Mouse (Mus musculus): ENCODE measurements around the gene Syndig1l.

Syndig1l gene

GRCm38 (mm10) chr12:84698319-84699081 lies at the start of gene Syndig1l:
TSS of gene Syndig1l (minus strand) at chr12:84698831.
- peak; percentile 30 for DNase-seq

DNA sequence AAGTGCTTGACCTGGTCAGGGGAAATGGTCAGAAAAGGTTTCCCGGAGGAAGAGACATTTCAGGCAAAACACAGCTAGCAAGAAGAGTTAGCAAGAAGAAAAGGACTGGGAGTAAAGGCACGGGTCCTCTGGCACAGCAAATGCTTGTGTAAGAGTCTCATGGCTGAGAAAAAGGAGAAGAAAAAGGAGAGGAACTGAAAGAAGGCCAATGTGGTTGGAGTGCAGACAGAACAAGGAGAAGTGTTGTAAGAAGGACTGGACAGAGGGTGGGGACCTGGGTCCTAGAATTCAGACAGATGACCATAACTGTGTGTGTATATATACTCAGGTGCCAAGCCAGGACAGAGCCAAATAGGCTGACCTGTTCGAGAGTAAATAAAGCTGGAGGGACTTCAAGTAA lies 49.5 kb upstream of the Syndig1l start:
- DNase-seq, result no peak

DNA sequence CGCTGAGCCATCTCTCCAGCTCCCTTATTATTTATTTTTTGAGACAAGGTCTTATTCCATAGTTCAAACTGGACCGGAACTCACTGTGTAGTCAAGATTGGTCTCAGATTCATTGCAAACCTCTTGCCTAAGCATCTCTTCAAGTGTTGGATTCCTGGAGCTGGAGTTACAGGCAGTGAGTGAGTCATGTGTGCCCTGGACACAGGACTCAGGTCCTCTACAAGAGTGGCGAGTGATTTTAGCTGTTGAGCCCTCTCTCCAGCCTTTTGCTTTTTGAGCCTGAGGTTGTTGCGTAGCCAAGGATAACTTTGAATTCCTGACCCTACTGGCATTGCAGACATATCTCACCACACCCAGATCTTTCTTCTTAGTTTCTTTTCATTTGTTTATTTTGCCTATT lies 47.1 kb upstream of the Syndig1l start:
- no peak for DNase-seq

- no peak for DNase-seq
Measured at GRCm38 (mm10) chr12:84743496-84743895, 44.9 kb upstream of the Syndig1l start.

- DNase-seq, result no peak
Measured at GRCm38 (mm10) chr12:84733366-84733765, 34.7 kb upstream of the Syndig1l start.

DNA sequence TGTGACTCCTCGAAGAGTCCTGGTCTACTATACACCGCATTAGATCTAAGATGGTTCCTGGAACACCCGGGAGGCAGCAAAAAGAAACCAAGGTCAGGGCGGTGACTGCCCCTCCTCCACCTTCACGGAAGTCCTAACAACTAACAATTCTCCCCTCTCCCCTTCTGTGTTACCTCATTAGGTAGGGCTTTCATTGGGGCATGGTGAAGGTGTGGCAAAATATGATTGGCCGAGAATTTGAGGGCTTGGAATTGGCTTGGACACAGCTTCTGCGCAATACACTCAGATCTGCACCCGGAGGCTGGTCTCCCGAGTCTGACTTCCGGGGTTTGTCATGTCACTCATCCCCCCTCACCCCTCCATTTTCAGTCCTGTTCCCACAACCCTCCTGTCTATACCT lies 29.8 kb upstream of the Syndig1l start:
- DNase-seq, result no peak

DNA sequence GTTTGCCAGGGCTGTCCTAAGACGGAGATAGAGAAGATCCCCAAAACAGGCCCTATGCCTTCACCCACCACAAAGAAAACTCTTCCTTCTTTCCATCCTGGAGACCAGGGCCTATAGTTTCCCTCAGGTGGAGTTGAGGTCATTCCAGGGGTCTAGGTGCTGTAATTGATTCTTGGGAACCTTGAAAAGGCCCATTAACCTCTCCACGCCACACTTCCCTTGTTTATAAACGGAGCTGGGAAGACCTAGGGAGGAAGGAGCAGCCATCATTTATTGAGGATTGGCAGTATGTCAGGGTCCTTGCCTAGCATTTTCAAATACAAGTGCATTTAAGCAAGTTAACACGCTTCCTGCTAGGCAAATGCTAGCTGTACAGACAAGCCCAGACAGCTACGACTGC lies 28.8 kb upstream of the Syndig1l start:
- DNase-seq, result no peak

GRCm38 (mm10) chr12:84726986-84727385 lies 28.4 kb upstream of the Syndig1l start:
- no peak for DNase-seq

DNA sequence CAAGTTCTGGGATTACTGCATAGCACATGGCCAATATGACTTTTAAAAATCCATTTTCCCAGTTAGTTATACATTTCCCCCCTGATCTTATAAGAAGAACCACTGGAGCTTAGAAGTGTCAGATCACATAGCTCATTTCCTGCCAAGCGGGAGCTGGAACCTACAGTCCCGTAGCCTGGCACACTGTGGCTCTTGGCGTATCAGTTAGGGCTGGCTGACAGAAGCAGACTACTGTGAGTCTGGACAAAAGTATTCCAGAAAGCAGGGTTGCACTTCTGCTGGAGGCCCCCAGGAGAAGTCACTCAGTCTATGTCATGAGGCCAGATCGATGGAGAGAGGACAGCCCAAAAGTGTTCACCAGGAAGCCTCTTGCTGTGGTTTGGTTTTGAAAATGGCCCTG lies 27.8 kb upstream of the Syndig1l start:
- no peak for DNase-seq

GRCm38 (mm10) chr12:84718462-84719244 lies 20.0 kb upstream of the Syndig1l start:
- DNase-seq, result no peak

DNA sequence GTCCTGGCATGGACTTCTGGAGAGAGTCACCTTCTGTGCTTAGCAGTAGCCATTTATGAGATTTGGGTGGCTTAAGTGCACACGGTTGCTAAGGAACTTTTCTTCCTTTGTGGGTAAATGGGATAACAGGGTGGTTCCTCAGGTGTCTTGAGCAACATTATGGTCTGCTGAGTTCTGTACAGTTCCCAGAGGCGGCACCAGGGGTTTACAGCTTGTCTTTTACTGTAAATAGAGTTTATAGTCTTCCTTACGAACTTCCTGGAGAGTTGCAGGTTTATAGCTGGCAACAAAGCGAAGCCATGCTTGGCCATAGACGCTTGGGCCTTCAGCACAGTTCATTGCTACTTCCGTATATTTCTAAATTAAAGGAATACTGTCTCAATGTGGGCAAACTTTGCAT lies 15.9 kb upstream of the Syndig1l start:
- DNase-seq, result no peak

GRCm38 (mm10) chr12:84709842-84710439 lies 11.3 kb upstream of the Syndig1l start:
- DNase-seq, result no peak

DNA sequence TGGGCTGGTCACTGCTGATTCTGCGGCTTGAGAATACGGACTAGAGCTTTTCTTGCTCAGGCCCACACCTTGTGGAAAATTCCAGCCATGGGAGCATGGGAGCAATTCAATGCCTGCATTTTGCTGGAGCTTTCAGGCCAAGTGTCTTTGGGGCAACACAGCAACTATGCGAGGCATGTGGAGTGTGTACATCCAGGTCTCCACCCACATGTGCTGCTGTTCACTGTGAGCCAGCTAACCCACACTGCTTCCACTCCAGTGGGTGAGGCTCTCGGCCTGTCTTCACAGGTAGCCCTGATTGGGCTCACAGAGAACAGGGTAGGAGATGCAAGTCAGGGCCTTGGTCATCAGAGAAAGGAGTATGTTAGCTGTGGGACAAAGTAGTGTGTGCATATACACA lies 9.2 kb upstream of the Syndig1l start:
- no peak for DNase-seq

DNA sequence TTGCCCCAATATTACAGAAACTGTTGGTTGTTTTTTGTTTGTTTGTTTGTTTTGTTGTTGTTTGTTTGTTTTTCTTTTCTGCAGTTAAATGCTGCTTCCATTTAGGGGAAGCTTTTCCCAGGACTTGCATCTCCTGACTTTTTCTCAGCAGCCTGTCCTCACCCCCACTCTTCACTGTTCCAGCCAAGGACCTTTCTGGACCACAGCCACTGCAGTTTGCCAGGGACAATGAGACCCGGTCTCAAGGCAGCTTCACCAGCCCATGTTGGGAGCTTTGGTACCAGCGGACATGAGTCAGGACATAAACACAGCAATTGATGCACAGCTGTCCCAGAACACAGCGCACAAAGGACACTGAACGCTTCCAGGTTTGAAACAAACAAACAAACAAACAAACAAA lies 8.3 kb upstream of the Syndig1l start:
- no peak for DNase-seq

DNA sequence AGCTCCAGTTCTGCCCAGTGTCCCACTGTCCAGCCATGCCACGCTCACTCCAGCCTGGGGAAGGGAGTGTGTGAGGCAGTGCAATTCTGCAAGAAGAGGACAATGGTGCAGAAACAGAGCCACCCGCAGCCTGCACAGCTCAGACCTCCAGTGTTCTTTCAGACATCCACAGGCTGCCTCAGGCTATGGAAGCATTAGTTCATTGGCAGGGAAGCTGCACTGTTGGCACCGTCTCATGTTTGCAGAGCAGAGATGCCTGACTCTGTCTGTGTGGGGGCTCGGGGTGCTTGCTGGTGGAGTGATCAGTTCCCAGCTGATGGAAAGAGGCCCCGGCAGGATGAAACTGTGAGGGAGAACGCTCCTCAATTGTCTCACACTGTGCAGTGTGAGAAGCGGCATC lies 4.0 kb upstream of the Syndig1l start:
- no peak for DNase-seq

- DNase-seq, result no peak
Measured at GRCm38 (mm10) chr12:84692141-84692540, 6.5 kb downstream of the Syndig1l start.

DNA sequence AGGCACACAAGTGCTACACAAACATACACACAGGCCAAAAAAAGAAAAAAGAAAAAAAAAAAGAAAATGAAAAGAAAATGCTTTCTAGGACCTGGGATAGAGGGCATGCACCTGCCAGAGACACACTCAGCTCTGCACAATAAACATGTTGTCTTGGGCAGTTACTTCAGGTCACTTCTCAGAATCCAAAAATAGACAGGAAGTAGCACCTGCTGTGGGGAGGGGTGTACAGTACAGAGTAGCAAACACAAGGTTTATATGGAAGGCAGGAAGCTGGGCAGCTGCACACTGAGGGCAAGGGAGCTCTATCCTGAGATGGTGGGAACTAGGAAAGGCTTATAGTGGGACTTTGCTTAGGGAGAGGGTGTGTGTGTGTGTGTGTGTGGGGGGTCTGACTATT lies 7.3 kb downstream of the Syndig1l start:
- DNase-seq, result no peak

DNA sequence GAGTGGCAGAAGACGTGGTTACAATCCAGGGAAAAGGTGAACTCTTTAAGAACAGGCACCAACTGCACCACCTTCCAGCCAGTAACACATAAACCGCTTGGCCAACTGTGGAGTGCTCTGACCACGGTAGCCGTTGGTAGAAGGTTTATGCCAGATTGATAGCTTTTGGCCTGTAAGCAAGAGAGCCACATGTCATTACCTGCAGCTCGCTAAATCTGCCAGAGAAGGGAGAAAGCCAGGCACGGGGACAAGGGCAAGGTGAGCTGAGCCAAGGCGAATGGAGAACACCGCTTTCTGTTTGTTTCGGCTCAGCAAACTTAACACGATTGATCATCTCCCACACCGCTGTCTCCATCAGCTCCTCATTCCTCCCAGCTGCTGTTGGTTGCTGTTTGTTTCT lies 9.6 kb downstream of the Syndig1l start:
- no peak for DNase-seq

- no peak for DNase-seq
Measured at GRCm38 (mm10) chr12:84687531-84687930, 11.1 kb downstream of the Syndig1l start.

DNA sequence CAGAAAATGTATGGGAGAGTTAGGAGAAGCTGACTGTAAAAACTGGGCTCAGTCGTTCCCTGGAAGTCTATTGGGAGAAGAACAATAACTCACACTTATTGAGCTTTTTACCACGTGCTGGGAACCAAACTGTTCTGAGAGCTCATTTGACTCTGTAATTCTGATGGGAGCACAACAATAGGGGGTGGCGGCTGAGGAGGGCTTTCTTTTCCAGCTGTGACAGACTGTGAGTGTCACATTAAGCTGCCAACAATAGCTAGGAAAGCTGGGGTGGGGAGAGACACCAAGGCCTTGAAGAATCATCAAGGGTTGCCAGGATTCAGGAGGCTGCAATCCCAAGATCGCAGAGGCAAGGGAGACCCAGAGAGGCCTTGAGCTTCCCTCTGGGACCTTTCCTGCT lies 12.5 kb downstream of the Syndig1l start:
- no peak for DNase-seq

DNA sequence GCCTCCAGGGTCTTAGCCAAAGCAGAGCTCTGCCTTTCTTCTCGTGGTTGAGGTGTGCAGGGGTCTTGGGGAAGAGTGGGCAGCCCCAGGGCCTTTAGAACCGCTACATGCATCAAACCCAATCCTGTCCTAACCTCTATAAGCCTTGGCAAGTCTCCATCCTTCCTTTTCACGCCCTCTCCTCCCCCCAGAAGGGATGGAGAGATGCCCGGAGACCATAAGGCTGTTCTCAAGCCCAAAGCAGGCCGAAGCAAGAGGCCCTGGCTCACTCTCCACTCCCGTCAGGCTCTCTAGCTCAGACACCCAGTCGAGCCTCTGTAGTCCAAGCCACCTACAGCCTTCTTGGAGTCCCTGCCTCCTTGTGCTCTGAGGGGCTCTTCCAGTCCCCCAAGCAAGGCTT lies 14.1 kb downstream of the Syndig1l start:
- DNase-seq, result no peak

DNA sequence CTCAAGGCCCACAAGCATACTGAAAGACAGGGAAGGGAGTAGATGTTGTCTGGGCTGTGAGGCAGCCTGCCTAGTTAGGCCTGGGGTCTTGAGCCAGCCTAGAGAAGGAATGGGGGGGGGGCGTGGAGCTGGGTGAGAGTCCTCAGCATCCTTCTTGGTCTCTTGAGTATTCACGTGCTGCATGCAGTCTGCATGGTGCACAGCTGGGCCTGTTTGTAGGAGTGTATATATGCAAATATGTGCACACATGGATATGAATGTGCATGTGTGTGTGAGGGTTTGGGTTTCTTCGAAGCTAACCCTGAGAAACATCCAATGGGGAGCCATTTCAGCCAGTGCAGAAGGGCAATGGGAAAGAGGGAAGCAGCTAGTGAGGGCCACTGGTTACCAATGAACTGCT lies 22.6 kb downstream of the Syndig1l start:
- DNase-seq, result no peak

GRCm38 (mm10) chr12:84674666-84675526 lies 23.7 kb downstream of the Syndig1l start:
- DNase-seq, result no peak
